Mouse (Mus musculus) heart, postnatal 0 days (tissue): ENCODE measurements at regions not wholly inside any gene's neighbourhood (a gene's known extent, or its start where the extent isn't known, plus 50 kb on each side); places are given as distances from the start of the nearest gene placed in this dataset.

Source experiments
- ATAC-seq: fragments of 200-750 bp; cut with Nextera tagmentation; 2 replicates; pipeline ENCODE4 v1.8.0; 2017; ENCODE audit warnings: low read depth, moderate number of reproducible peaks, moderate library complexity; ENCODE audit not compliant: insufficient read depth
- DNase-seq: peaks from one replicate; pipeline ENCODE4 v3.0.0-alpha.2; 2016; ENCODE audit warnings: low spot score
- H3K27ac ChIP-seq: fragments of 300-500 bp; sonication (generic); 2 replicates; pipeline ENCODE4 v1.5.1; 2014; ENCODE audit warnings: low read depth, mild to moderate bottlenecking
- H3K27me3 ChIP-seq: fragments of 300-500 bp; sonication (generic); 2 replicates; pipeline ENCODE4 v1.6.1; 2014; ENCODE audit warnings: low read length, mixed read lengths; ENCODE audit not compliant: control insufficient read depth, insufficient read depth
- H3K36me3 ChIP-seq: fragments of 300-500 bp; sonication (generic); replicated peaks from 2 replicates; pipeline ENCODE4 v1.6.1; 2014; ENCODE audit warnings: low read length, mixed read lengths; ENCODE audit not compliant: control insufficient read depth, insufficient read depth
- H3K4me1 ChIP-seq: fragments of 300-500 bp; sonication (generic); 2 replicates; pipeline ENCODE4 v1.6.1; 2014; ENCODE audit warnings: antibody characterized with exemption; ENCODE audit not compliant: control insufficient read depth, insufficient read depth
- H3K4me2 ChIP-seq: fragments of 300-500 bp; sonication (generic); 2 replicates; pipeline ENCODE4 v1.6.1; 2014; ENCODE audit warnings: low read depth, mild to moderate bottlenecking, low read length, moderate library complexity
- H3K4me3 ChIP-seq: fragments of 300-500 bp; sonication (generic); 2 replicates; pipeline ENCODE4 v1.5.1; 2014; ENCODE audit warnings: low read depth, low read length
- H3K9ac ChIP-seq: fragments of 300-500 bp; sonication (generic); replicated peaks from 2 replicates; pipeline ENCODE4 v1.6.1; 2014; ENCODE audit warnings: low read depth, low read length, mixed read lengths
- H3K9me3 ChIP-seq: fragments of 300-500 bp; sonication (generic); replicated peaks from 2 replicates; pipeline ENCODE4 v1.6.1; 2016; ENCODE audit warnings: low read length; ENCODE audit not compliant: control insufficient read depth
- CTCF ChIP-seq: IDR thresholded peaks from 2 replicates; pipeline ENCODE4 v1.5.1; 2016; ENCODE audit warnings: antibody characterized with exemption, control low read depth, low read depth
- EP300 ChIP-seq: IDR thresholded peaks from 2 replicates; pipeline ENCODE4 v1.6.1; 2016; ENCODE audit warnings: antibody characterized with exemption, low read depth
- WGBS: fragments of 180-500 bp; shearing (Covaris S2); extraction: QIAGEN DNeasy Blood & Tissue Kit; methylation state at CpG from one replicate; pipeline ENCODE4 v1.1.7; 2014; 5-methylcytosine and 5-hydroxymethylcytosine counted together

DNA sequence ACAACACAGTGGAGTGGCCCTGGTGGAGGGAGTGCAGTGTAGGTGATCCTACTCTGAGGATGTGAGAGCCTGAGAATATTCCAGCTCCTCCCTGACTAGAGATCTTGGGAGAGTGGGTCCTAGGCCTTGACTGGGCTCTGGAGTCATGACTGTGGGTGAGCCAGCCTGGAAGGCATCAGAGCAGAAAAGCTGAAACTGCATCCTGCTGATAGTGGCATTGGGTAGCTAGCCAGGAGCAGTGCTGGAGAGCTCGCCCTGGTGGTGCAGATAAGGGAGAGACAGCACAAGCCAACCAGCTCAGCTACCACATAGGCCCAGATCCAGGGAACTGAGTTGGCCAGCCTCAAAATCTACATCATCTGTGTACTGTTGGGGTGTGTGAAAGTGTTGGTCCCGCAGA lies 58.8 kb upstream of the Kcna4 start:
- no peak for TF ChIP-seq EP300
- no peak; the same call in 1 of the 2 replicates for TF ChIP-seq CTCF
- no peaks in the 10 kb centered on the region for H3K9me3 ChIP-seq
- H3K27me3 ChIP-seq = no peaks in the 10 kb centered on the region
- no peaks in the 10 kb centered on the region for H3K36me3 ChIP-seq
- whole genome bisulfite sequencing = 53% methylated on average over 2 of the region's 2 CpGs
- ATAC-seq (peak; percentile 24; the same call in 1 of the 2 replicates), DNase-seq (no peak)
- no peak overlapping the region for H3K4me3 ChIP-seq
- no peak overlapping the region for H3K27ac ChIP-seq
- no peak overlapping the region for H3K4me2 ChIP-seq
- H3K4me1 ChIP-seq = peaks cover 13% of the 10 kb centered on the region
- H3K9ac ChIP-seq = no peak overlapping the region

DNA sequence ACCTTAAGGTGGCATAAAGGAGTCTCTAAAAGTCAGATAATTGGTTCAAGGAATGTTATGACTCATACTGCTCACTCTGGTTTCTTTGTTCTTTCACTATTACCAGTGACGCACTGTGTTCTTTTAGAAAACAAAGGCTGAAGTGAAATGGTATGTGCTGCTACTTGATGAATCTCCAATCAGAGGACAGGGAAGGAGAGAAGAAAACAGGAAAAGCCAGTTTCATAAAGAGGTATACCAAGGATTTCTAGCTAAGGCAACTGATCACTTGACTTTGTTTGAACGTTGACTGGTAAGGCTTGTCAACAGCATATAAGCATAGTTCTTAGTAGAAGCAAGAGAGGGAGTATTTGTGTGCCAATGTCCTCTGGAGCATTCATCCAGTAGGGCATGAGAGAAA lies 57.6 kb upstream of the Kcna4 start:
- Histone ChIP-seq H3K9ac (no peak overlapping the region), H3K9me3 (no peaks in the 10 kb centered on the region), H3K27me3 (no peaks in the 10 kb centered on the region), H3K36me3 (no peaks in the 10 kb centered on the region), H3K4me2 (no peak overlapping the region), H3K4me1 (peaks cover 4% of the 10 kb centered on the region), H3K27ac (no peak overlapping the region), H3K4me3 (no peak overlapping the region)
- TF ChIP-seq CTCF (no peak), EP300 (no peak)
- DNase-seq (no peak), ATAC-seq (no peak)
- 54% methylated on average over 2 of the region's 2 CpGs for WGBS
